Mouse (Mus musculus) brain, embryonic 18.5 days (tissue): Measurements from ENCODE around the gene Dusp2.
"Not testable (repeated sequence)": the region's sequence is repeated elsewhere in the genome, so short reads cannot be mapped to it uniquely, and the experiment has no call there.

Experiments
- DNase-seq: peaks from one replicate; pipeline ENCODE4 v3.0.0-alpha.2; 2012; ENCODE audit warnings: low read depth, low spot score

Dusp2 gene

DNA sequence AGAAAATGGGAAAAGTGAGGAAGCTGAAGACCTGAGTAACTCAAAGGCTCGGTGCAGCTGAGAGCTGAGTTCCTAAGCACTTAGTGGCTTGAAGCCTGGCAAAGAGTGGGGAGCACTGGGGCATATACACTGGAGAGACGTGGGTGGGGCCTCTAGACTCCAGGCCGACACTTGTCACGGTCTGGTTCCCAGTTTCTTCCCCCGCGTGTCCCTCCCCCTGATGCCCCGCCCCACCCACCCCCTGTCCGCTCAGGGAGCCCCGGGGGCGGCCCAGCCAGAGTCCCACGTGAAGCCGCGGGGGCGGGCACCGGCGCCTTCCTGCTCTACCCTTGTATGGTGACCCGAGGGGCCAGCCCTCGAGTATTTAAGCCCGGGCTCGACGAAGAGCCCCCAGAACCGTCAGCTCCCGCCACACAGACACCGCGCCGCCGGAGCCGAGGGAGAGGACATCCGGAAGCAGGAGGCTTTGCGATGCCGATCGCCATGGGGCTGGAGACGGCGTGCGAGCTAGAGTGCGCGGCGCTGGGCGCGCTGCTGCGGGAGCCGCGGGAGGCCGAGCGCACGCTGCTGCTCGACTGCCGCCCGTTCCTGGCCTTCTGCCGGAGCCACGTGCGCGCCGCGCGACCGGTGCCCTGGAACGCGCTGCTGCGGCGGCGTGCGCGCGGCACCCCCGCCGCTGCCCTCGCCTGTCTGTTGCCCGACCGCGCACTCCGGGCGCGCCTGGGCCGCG, at the start of gene Dusp2:
Gene Dusp2 (plus strand): TSS at position 393 of the 730 bp plus-strand sequence.
- DNase-seq, result peak; percentile 24

DNA sequence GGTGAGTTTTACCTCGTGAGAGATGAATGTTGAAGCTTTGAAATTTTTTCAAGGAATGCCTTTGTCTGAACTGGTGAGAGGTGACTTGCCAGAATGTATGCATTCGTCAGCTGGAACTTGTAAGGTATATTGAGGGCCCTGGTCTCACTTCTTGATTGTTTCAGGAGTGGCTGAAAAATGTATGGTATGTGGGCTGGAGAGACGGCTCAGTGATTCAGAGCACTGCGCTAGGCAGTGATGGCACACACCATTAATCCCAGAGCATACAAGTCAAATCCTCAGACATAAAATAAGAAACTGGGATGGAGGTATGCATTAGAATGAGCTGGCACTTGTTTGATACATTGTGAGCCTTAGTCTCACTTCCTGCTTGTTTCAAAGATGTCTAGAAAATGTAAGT, 43.7 kb upstream of the Dusp2 start:
- DNase-seq, result no peak

DNA sequence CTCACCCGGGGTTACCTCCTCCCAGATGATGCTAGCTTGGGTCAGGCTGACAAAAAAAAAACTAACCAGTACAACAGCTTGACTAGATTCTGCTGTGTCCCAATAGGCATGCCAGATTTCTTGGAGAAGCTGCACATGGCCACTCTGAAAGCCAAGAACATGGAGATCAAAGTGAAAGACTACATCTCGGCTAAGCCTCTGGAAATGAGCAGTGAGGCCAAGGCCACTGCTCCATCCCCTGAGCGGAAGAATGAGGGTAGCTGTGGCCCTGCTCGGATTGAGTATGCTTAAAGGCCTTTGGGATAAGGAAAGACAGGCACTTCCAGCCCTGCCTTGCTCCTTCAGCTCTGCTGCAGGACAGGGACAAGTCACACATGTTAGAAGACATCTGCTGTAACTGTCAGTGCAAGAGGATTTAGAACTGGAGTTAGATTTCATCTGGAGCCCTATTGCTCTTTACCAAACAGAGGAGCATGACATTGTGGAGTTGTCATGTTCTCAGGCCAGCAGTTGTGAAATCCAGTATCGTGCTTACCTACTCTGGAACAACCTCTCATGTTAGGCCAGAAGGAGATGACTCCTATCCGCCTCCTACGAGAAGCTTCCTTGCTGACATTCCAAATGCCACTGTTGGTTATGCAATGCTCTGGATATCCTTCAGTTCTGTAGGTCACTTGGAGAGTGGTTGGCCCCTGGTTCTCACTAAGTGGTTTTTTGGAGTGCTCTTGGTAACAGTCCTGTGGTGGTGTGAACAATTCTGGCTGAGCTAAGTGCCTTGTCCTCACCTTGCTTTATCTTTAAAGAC, 38.8 kb upstream of the Dusp2 start:
- DNase-seq, result no peak

DNA sequence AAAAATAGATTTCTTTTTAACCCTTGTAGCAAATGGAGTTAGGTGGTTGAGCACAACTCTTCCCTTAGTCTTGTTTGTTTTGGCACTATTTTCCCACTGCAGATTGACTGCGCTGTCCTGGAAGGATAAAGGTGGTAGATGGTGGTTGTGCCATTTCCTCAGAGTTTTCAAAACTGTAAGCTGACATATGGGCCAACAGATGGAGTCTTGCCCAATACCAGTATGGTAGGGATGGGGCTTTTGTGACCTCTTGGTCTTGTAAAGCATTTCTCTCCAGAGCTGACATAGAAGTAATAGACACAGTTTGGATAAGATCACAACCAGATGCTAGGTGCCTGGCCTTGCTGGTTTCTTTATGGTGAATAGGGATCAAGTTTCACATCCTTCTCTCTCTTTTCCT, 37.9 kb upstream of the Dusp2 start:
- no peak for DNase-seq

DNA sequence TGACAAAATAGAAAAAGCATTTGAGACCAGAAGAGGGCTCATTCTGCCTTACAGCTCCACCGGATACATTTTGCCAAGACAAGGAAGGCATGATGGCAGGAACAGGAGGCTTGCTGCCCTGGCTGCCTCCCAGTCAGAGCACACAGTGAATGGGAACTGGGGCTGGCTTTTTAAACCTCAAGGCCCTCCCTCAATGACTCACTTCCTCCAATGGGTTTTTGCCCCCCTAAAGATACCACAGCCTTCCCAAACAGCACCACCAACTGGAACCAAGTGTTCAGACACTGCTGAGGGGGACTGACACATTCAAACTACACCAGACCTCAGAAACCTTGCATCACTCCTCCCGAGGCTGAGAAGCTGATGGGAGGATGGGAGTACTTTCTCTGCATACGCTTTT, 35.3 kb upstream of the Dusp2 start:
- no peak for DNase-seq

DNA sequence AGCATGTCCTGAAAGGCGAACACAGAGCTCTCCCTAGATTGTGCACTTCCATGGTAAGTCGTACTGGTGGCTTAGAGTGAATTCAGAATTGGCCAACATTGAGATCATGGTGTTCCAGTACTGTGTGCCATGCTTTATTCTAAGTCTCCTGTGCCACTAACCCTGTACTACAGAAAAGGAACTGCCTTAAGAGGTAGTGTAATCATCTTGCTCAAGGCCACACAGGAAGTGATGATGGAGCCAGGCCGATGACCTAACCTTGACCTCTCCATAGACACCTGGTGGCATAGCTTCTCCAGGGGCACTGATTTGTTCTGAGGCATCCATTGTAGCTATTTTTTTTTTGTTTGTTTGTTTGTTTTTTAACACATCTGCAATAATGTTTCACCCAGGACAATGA, 34.1 kb upstream of the Dusp2 start:
- DNase-seq, result no peak

DNA sequence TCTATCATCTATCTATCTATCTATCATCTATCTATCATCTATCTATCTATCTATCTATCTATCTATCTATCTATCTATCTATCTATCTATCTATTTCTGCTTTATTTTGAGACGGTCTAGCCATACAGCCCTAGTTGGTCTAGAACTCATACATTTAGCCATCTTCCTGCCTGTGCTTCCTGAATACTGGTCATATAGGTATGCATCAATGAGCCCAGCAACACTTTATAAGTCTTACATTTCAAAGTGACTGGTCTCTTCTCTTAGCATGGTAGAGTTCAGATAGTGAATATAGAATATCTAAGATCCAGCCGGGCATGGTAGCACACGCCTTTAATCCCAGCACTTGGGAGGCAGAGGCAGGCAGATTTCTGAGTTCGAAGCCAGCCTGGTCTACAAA, 31.8 kb upstream of the Dusp2 start:
- not testable (repeated sequence) for DNase-seq

DNA sequence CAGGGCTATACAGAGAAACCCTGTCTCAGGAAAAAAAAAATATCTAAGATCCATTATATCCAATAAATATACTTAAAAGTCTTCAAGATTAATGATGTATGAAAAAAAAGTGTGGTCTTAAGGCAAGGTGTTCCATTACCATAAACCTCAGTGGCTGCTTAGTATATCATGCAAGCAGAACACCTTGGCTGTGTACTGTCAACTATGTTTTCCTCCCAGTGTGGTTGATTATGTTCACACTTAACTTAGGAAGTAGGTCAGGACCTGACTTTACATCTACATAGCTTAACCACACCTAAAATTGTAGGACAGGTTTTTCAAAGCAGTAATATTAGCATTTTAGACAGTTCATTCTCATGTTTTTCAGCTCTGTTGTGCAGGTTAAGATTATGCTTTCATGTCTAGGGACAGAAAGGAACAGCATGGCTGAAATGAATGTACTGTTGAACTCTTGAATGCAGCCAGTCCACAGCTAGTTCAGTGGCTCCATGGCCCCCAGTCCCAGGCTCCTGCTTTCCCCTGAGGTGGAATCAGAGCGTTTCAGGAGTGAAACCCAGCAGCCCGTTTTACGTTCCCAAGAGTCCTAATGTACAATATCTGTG, 31.2 kb upstream of the Dusp2 start:
- DNase-seq, result no peak

DNA sequence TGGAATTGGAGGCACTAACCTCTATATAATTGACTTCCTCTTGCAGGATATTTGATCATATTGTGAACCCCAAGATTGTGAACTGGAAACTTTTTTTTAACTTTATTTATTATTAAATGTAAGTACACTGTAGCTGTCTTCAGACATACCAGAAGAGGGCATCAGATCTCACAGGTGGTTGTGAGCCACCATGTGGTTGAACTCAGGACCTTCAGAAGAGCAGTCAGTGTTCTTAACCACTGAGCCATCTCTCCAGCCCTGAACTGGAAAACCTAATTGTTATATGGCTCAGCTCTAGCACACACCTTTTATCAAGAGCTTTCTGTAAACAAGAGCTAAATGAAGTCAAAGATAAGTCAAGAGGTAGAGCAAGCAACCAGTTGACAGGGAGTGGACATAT, 29.8 kb upstream of the Dusp2 start:
- no peak for DNase-seq

DNA sequence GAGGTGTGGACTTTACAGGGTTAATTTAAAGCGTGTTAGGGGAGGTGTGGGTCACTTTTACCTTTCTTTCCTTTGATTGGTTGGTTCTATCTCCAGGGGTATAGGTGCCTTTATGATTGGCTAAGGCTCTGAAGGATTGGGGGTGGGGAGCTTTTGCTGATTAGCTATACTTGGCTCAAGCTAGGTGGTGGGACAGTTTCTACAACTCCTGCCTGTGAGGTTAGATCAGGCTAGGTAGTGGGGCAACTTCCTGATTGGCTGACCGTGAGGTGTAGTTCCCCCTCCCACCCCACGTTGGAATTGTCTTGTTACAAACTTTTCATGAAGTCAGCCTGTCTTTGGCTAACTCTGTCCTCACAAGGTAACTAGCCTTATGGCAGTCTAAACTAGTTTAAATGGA, 28.8 kb upstream of the Dusp2 start:
- DNase-seq, result no peak

DNA sequence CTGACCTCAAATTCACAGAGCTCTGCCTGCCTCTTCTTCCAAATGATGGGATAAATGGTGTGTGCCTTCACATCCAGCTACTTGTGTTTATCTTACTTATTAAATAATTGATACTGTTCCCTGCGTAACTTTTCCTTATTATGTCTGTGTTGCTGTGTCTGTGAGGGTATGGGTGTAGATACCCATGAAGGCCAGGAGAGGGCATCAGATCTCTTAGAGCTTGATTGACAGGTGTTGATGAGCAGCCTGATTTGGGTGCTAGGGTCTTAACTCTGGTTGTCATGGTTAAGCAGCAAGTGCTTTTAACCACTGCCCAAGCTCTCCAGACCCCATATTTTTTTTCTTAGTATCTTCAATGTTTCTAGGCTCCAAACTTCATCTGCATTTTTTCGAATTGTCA, 27.3 kb upstream of the Dusp2 start:
- DNase-seq, result no peak

DNA sequence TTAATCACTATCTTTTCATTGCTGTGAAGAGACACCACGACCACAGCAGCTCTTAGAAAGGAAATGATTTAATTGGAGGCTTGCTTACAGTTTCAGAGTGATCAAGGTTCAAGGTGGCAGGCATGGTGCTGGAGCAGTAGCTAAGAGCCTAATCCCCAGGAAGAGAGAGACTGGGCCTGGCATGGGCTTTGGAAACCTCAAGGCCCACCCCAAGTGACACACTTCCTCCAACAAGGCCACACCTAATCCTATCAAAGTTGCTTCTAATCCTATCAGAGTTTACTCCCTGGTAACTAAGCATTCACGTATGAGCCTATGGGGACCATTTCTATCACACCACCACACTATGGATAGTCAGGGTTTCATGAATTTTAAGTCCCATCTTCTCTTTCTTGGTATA, 25.7 kb upstream of the Dusp2 start:
- DNase-seq, result no peak

DNA sequence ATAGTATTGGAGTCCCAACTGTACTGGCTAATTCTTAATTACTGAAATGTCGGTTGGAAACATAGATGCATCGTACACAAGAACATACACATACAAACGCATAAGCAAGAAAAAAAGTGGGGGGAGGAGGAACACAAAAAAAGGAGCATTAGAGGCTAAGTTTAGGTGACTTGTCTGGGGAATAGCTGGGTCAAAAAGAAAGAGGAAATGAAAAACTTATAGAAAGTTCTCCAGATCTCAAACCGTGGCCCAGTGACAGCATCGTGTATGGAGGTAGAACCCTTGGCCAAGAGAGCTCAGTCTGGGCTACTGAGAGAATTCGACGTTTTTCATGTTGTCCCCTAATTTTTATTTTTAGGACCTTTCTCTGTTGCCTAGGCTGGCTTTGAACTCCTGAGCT, 25.3 kb upstream of the Dusp2 start:
- DNase-seq, result no peak

DNA sequence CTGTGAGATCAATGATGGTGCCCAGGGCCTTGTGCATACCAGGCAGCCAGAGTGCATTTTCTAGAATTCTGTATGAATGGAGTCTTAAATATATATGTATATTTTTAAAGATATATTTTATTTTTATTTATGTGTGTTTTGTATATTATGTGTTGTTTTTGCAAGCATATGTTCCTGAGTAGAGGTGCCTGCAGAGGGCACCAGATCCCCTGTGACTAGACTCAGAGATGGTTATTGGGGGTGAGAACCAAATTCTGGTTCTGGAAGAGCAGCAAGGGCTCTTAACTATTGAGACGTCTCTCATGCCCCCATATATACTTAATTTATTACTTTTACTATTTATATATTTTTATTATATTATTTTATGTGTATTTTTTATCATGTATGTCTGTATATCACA, 24.8 kb upstream of the Dusp2 start:
- no peak for DNase-seq

DNA sequence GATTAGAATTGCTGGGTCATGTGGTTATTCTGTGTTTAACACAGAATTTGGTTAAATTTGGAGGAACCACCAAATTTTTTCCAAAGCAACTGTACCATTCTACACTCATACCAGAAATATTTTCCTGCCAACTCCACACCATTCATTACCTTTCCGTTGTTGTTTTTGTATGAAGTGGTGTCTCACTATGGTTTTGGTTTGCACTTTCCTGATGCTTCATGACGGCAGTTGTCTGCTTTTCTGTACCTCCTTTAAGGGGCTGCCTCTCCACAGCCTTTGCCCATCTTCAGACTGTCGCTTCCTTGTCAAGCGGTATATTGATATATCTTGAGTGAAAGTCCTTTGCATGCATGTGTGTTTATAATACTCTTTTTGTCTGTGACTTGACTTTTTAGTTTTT, 23.2 kb upstream of the Dusp2 start:
- DNase-seq, result no peak

DNA sequence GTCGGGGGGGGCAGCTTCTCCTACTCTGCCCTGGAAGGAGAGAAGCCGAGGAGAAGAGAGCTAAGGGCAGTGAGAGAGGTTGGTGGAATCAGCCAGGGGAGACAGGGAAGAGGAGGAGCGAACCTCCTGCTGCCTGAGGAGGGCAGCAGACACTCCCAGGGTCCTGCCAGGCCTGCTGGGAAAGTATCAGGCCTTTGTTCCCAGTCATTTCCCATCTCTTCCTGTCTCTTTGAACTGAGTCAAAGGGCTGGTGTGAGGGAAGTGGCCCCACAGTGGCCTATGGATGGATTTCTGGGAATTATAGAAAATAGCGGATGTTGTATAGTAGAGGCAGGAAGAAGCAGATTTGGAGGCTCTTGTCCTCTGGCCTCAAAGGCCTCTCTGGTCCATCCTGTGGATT, 22.1 kb upstream of the Dusp2 start:
- DNase-seq, result no peak

DNA sequence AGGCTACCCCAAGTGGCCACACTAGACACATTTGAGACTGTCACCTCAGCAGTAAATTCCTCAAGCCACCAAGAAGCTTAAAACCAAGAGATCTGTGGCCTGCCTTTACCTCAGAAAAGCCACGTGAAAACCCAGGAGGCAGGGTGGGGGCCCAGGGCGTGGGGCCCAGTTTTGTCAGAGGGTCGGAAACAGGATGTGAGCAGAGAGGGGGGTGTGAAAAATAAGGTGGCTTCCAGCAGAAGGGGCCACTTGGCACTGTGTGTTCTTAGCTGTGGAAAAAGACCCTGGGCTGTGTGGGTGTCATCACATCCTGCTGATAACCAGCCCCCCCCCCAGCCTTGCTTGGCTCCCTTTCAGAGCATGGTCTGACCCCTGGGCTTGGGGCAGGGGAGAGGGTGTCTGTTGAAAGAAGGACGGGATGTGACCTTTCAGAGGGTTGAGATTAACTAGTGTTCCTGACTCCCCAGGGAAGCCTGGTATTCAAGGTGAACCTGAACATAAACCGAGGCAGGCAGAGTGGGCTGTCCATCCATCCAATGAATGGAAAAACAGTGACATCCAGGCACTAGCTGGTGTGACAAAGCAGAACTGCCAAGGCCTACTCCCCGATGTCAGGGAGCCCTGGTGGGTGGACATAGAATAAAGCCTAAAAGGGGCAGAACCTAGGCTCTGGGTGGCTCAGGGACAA, 21.3 kb upstream of the Dusp2 start:
- no peak for DNase-seq

DNA sequence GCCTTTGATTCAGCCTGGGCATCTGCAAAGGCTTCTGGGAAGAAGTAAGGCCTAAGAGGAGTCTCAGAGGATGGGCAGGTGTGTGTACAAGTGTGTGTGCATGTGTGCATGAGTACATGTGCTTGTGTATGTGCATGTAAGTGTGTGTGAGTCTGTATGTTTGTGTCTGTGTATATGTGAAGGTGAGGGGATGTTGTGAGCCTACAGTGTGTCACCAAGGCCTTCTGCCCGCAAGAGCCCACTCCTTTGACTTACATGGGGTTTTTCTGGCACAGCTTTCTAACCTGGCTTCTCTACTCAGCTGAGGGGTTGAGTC, 20.8 kb upstream of the Dusp2 start:
- no peak for DNase-seq

DNA sequence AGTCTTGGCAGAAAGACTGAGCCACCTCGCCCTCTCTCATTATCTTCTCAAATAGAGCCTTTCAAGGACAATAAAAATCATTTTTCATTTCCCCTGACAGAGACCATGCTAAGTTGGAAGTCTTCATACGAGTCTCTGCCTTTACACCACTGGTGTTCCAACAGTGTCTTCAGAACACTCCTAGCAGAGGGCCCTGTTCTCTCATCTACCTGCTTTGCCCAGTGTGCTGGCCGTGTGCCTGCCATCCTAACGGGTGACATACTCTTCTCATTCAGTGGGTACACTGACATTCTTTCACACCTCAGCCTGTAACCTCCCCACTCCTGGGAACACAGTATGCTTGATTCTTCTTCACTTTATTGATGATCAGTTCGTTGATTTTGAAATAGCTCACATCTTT, 19.5 kb upstream of the Dusp2 start:
- no peak for DNase-seq

DNA sequence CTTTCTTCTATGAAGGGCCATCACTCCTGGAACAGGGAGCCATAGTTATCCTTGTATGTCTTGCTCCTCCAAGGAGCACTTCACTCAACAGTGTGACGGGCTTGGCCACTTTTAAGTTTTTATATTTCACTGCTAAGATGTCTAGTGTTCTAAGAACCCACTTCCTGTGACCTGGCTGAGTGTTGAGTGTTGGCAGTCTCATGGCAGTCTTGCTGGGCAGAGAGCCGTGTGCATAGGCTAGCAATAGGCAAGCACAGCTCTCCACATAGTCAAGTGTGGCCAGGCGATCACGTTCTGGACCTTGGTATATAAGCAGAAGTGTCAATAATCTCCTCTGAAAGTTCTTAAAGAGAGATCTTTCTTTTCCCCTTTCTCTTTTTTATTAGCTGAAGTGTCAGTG, 17.8 kb upstream of the Dusp2 start:
- DNase-seq, result no peak

DNA sequence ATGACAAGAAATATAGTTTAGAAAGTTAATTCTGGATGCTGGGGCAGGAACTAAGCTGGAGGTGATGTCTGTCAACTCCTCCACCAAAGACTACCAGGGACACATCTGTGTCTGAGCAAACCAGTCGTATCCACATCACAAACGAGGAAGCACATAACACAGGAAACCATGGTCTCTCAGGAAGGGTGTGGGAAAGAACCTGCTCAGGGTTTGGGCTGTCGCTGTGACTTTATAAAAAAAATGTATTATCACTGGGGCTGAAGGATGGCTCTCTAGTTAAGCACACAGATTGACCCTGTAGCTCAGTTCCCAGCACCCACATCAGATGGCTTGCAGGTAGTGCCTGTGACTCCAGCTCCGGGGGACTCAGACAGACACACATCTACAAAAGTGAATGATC, 16.9 kb upstream of the Dusp2 start:
- no peak for DNase-seq

DNA sequence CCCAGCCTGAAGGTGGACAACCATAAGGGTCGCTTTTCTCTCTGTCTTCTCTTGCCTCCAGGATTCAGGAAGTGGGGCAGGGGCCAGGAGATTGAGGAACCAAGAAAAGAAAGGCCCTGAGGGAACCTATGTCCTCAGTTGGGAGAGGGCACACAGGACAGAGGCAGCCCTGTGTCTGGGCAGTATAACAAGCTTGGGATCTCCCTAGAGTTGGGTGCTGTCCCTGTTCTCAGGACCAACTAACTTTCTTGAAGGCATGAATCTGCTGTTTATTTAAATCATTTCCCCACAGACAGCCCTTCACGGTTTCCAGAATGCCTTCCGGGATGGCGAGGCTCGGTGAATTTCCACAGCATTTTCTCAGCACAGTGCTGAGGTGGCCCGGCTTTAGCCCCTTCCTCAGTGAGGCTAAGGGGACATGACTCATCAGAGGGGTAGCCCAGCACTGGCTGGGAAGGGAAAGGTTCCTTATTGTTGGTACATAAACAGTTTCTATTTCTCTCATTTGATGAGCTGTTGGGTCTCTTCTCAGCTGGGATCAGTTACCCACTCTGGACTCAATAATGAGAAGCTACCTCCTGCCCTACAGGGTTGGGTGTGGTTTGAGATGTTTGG, 13.2 kb upstream of the Dusp2 start:
- no peak for DNase-seq
